Mouse (Mus musculus) hindbrain, embryonic 10.5 days (tissue): ENCODE results near the gene Cdh8. TPM values are rescaled to one million over a fixed set of nuclear protein-coding genes. Genes with fewer than 3 reads are reported as not detected.

Source experiments
- DNase-seq: peaks from one replicate; pipeline ENCODE4 v3.0.0-alpha.2; 2017; ENCODE audit warnings: low spot score
- H3K27ac ChIP-seq: fragments of 300-500 bp; sonication (generic); 2 replicates; pipeline ENCODE4 v1.5.1; 2016; ENCODE audit warnings: mild to moderate bottlenecking, moderate library complexity
- H3K27me3 ChIP-seq: fragments of 300-500 bp; sonication (generic); 2 replicates; pipeline ENCODE4 v1.6.1; 2016; ENCODE audit warnings: mild to moderate bottlenecking; ENCODE audit not compliant: poor library complexity, insufficient read depth, severe bottlenecking
- H3K36me3 ChIP-seq: fragments of 300-500 bp; sonication (generic); 2 replicates; pipeline ENCODE4 v1.6.1; 2016; ENCODE audit warnings: mild to moderate bottlenecking, moderate library complexity
- H3K4me1 ChIP-seq: fragments of 300-500 bp; sonication (generic); replicated peaks from 2 replicates; pipeline ENCODE4 v1.6.1; 2016; ENCODE audit warnings: mild to moderate bottlenecking
- H3K4me3 ChIP-seq: fragments of 300-500 bp; sonication (generic); 2 replicates; pipeline ENCODE4 v1.5.1; 2016; ENCODE audit warnings: mild to moderate bottlenecking, moderate library complexity
- H3K9me3 ChIP-seq: fragments of 300-500 bp; sonication (generic); 2 replicates; pipeline ENCODE4 v1.6.1; 2016; ENCODE audit warnings: mild to moderate bottlenecking, moderate library complexity
- WGBS: fragments of 180-500 bp; shearing (Covaris S2); methylation state at CpG from one replicate; pipeline ENCODE4 v1.1.7; 2016; 5-methylcytosine and 5-hydroxymethylcytosine counted together
- polyA plus RNA-seq: library from polyadenylated mRNA; unstranded; fragments of >200 nt; fragmentation: Nextera tagmentation; extraction: Ambion mirVana; gene quantifications from 2 replicates; pipeline ENCODE4 v1.2.1, GENCODE M21; 2016

Cdh8 gene
- polyA plus RNA-seq, 1 experiment from 2014 or later = 3.7 TPM

DNA sequence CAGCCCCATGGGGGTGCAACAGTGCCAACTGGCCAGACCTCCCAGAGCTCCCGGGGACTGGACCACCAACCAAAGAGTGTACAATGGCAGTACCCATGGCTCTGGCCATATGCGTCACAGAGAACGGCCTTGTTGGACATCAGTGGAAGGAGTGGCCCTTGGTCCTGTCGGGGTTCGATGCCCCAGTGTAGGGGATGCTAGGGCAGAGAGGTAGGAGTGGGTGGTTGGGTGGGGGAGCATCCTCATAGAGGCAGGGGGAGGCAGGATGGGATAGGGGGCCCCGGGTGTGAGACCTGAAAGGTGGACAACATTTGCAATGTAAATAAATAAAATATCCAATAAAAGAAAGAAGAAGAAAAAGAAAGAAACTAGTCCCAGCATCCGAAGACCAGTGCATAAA lies 47.8 kb downstream of the Cdh8 start:
- WGBS = 87% methylated on average over 7 of the region's 7 CpGs
- no peaks in the 10 kb centered on the region for H3K4me1 ChIP-seq
- DNase-seq = no peak
- no peak overlapping the region for H3K4me3 ChIP-seq
- no peaks in the 10 kb centered on the region for H3K27me3 ChIP-seq
- H3K36me3 ChIP-seq = no peaks in the 10 kb centered on the region
- no peaks in the 10 kb centered on the region for H3K9me3 ChIP-seq
- no peak overlapping the region for H3K27ac ChIP-seq

DNA sequence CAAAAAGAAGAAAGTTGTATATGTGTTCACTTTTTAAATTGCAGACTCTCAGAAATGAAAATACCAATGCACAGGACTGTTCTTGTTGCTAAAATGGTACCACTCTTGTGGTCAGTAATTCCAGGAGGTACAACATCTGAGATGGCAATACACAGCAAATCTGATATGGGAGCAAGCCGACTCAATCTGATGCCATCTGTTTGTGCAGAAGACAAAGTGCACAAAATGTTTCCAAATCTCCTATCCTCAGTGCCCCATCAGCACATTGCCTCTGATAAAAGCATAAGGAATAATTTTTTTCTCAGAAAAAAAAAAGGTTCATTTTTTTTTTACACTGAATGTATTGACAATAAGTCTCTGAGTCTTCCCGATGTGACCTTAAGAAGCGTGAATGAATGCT lies 62.3 kb downstream of the Cdh8 start:
- Histone ChIP-seq H3K4me1 (no peaks in the 10 kb centered on the region), H3K36me3 (no peaks in the 10 kb centered on the region), H3K4me3 (no peak overlapping the region), H3K9me3 (no peaks in the 10 kb centered on the region), H3K27me3 (no peaks in the 10 kb centered on the region), H3K27ac (no peak overlapping the region)
- WGBS = 94% methylated on average over 3 of the region's 3 CpGs
- DNase-seq = no peak

DNA sequence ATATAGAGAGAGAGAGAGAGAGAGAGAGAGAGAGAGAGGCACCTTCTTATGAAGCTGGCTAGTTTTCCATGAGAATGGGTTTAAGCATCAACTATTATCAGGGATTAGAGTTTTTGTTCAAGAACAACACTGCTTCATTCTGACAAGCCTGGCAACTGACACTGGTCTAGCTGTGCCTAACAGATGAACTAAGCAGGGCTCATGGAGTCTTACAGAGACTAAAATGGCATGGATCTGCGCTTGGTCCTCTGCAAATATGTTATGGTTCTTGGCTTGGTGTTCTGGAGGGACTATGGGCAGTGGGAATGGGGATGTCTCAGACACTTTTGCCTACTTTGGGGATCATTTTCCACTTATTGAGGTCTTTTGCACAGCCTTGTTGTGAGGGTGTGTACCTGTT lies 63.0 kb downstream of the Cdh8 start:
- no peaks in the 10 kb centered on the region for H3K36me3 ChIP-seq
- 86% methylated on average over 1 of the region's 1 CpGs for WGBS
- no peaks in the 10 kb centered on the region for H3K27me3 ChIP-seq
- H3K4me3 ChIP-seq = no peak overlapping the region
- H3K9me3 ChIP-seq = no peaks in the 10 kb centered on the region
- DNase-seq = no peak
- H3K27ac ChIP-seq = no peak overlapping the region
- H3K4me1 ChIP-seq = no peaks in the 10 kb centered on the region

DNA sequence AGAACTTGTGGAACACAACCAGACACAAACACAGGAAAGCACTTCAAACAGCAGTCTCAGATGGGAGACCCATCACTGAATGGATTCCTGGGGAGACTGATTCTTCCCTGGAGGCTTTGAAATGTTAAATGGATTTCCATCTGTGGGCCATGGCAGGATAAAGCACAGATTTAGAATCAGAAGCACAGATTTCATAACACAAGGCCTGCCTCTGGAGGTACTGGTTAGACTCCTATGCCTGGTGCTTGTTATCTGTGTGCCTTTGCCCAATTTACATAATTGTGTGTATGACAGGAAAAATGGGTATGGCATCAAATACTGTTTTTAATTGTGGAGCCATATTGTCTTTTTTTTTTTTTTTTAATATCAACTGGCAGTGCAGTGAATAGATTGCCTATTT lies 66.8 kb downstream of the Cdh8 start:
- no peaks in the 10 kb centered on the region for H3K27me3 ChIP-seq
- H3K27ac ChIP-seq = no peak overlapping the region
- no peaks in the 10 kb centered on the region for H3K4me1 ChIP-seq
- no peaks in the 10 kb centered on the region for H3K9me3 ChIP-seq
- H3K4me3 ChIP-seq = no peak overlapping the region
- no peaks in the 10 kb centered on the region for H3K36me3 ChIP-seq
- DNase-seq = no peak

DNA sequence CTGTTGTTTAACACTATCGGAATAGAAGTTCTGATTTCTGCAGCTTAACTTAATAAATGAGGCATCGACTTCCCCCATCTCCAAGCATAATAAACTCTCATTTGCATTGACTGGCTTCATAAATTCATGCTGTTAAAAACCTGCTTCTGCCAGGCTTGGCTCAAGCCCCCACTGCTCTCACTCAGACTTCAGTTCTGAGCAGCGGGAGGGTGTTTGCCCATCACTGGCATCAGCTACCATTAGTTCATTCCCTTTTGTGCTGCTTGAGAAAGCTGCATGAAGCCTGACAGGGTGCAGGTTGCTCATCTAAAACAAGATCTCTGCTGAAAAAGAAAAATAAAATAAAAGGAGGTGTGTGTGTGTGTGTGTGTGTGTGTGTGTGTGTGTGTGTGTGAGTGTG lies 67.7 kb downstream of the Cdh8 start:
- H3K4me1 ChIP-seq = no peaks in the 10 kb centered on the region
- H3K36me3 ChIP-seq = no peaks in the 10 kb centered on the region
- no peak for DNase-seq
- H3K9me3 ChIP-seq = no peaks in the 10 kb centered on the region
- H3K27me3 ChIP-seq = no peaks in the 10 kb centered on the region
- H3K4me3 ChIP-seq = no peak overlapping the region
- 64% methylated on average over 3 of the region's 3 CpGs for WGBS
- no peak overlapping the region for H3K27ac ChIP-seq

DNA sequence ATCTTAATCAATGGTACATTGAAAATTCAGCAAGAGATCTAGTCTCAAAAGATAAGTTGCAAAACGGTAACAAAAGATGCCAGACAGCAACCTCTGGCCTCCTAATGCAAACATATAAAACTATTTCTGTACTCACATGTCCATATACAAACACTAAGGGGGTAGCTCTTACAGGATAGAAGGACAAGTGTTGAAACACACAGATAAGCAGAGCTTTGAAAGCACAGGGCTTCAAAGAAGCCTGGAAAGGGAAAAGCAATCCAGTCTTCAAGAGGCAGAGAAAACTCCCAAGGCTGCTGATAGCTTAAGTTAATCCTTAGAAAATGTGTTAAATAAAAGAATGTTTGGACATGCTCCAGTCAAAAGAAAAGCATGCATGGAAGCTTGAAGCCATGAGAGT lies 77.0 kb downstream of the Cdh8 start:
- 72% methylated on average over 1 of the region's 1 CpGs for WGBS
- no peak for DNase-seq
- no peaks in the 10 kb centered on the region for H3K9me3 ChIP-seq
- H3K27me3 ChIP-seq = no peaks in the 10 kb centered on the region
- no peaks in the 10 kb centered on the region for H3K36me3 ChIP-seq
- H3K4me3 ChIP-seq = no peak overlapping the region
- no peak overlapping the region for H3K27ac ChIP-seq
- H3K4me1 ChIP-seq = no peaks in the 10 kb centered on the region

DNA sequence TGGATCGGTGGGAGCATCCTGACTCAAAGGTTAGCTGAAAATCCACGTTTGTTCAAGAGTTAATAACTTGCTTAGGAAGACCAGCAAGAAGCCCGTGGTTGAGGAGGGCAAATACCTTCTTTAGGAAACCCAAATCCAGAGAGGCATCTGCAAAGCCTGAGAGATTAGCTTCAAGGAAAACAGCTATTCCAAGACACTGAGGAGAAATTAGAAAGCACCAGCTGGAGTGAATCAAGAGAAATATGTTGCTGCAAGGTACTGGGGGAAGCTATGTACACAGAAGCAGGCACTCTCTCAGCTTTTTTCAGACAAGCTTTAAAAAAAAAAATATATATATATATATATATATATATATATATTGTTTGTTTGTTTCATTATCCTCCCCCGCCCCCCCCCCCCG lies 88.7 kb downstream of the Cdh8 start:
- Histone ChIP-seq H3K4me1 (no peaks in the 10 kb centered on the region), H3K36me3 (no peaks in the 10 kb centered on the region), H3K4me3 (no peak overlapping the region), H3K27me3 (no peaks in the 10 kb centered on the region), H3K9me3 (no peaks in the 10 kb centered on the region), H3K27ac (no peak overlapping the region)
- DNase-seq = no peak
- 75% methylated on average over 5 of the region's 5 CpGs for WGBS

- DNase-seq = no peak
- Histone ChIP-seq H3K36me3 (no peaks in the 10 kb centered on the region), H3K4me1 (no peaks in the 10 kb centered on the region), H3K4me3 (no peak overlapping the region), H3K27ac (no peak overlapping the region), H3K27me3 (no peaks in the 10 kb centered on the region), H3K9me3 (no peaks in the 10 kb centered on the region)
- 93% methylated on average over 2 of the region's 2 CpGs for WGBS
Observed at GRCm38 (mm10) chr8:99314561-99314960, 101.7 kb downstream of the Cdh8 start.

- no peaks in the 10 kb centered on the region for H3K36me3 ChIP-seq
Observed at GRCm38 (mm10) chr8:99304184-99304583, 112.1 kb downstream of the Cdh8 start.

DNA sequence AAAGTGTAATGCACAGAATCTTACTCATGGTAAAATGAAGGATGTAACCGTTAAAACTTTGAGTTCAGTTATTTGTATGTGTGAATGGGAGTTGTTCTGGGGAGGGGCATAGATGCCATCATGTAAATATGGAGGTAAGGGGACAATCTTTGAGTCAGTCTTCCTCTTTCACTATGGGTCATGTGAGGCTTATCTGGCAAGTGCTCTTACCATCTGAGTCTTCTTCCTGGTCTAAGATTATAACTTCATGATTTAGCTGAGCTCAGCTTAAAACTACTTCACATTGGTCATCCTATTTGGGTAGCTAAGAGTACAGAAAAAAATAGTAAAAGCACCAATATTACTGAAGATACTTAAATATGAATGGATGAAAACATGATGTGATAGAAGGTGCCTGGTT lies 126.1 kb downstream of the Cdh8 start:
- no peaks in the 10 kb centered on the region for H3K9me3 ChIP-seq
- no peak overlapping the region for H3K27ac ChIP-seq
- H3K4me1 ChIP-seq = no peaks in the 10 kb centered on the region
- H3K36me3 ChIP-seq = no peaks in the 10 kb centered on the region
- no peaks in the 10 kb centered on the region for H3K27me3 ChIP-seq
- DNase-seq = no peak
- WGBS = 92% methylated on average over 1 of the region's 1 CpGs
- no peak overlapping the region for H3K4me3 ChIP-seq

More at GRCm38 (mm10) chr8:99304184-99304583, 112.1 kb downstream of the Cdh8 start:
- H3K4me1 ChIP-seq = no peaks in the 10 kb centered on the region
- DNase-seq = no peak
- no peaks in the 10 kb centered on the region for H3K9me3 ChIP-seq
- WGBS = 93% methylated on average over 4 of the region's 4 CpGs
- H3K4me3 ChIP-seq = no peak overlapping the region
- H3K27ac ChIP-seq = no peak overlapping the region
- H3K27me3 ChIP-seq = no peaks in the 10 kb centered on the region

GRCm38 (mm10) chr8:99285103-99285502 lies 131.2 kb downstream of the Cdh8 start:
- H3K27ac ChIP-seq = no peak overlapping the region
- no peaks in the 10 kb centered on the region for H3K27me3 ChIP-seq
- no peak overlapping the region for H3K4me3 ChIP-seq
- no peak for DNase-seq
- H3K4me1 ChIP-seq = no peaks in the 10 kb centered on the region
- H3K9me3 ChIP-seq = no peaks in the 10 kb centered on the region
- 88% methylated on average over 1 of the region's 1 CpGs for WGBS
- no peaks in the 10 kb centered on the region for H3K36me3 ChIP-seq

- H3K36me3 ChIP-seq = no peaks in the 10 kb centered on the region
- no peaks in the 10 kb centered on the region for H3K27me3 ChIP-seq
- no peaks in the 10 kb centered on the region for H3K4me1 ChIP-seq
- DNase-seq = no peak
- no peak overlapping the region for H3K27ac ChIP-seq
- H3K9me3 ChIP-seq = no peaks in the 10 kb centered on the region
- H3K4me3 ChIP-seq = no peak overlapping the region
Observed at GRCm38 (mm10) chr8:99280375-99280774, 135.9 kb downstream of the Cdh8 start.

DNA sequence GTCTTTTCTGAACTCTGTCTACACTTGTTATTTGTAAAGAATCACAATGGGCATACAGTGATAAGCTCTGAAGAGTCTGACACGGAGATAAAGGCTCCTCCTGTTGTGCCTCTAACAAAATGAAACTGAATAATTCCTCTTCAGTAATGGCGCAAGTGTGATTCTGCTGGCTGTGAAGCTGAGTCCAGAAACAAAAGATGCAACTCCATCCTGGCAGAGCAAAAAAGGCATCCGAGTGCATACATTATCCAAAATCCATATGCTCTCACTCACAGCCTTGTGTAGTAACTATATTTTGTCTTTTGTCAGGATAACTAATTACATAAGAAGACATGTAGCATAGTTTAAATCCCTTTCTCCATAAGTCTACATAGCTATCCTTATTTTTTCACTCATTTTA lies 149.1 kb downstream of the Cdh8 start:
- H3K4me3 ChIP-seq = no peak overlapping the region
- DNase-seq = no peak
- 0 out of 2 replicates have a peak, but pooled peaks cover 3% of the 10 kb centered on the region for H3K4me1 ChIP-seq
- H3K36me3 ChIP-seq = no peaks in the 10 kb centered on the region
- H3K9me3 ChIP-seq = no peaks in the 10 kb centered on the region
- H3K27ac ChIP-seq = no peak overlapping the region
- no peaks in the 10 kb centered on the region for H3K27me3 ChIP-seq
- WGBS = 43% methylated on average over 3 of the region's 3 CpGs

DNA sequence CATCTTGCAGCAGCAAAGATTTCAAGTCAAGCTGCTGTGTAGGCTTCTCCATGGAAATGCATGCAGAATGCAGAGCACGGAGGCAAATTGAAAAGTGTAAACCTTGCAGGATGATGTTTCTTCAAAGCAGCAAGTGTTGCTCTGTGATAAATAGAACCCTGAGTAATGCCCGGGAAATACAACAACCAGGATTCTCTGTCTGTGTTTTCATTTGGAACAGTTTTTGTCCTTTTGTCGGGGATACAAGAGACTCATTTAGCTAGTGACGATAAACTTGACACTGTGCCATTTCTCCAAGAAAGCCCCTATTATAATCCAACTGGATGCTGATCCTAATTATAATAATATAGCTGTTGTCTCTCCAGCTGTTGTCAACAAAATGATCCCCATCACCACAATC lies 181.9 kb downstream of the Cdh8 start:
- Histone ChIP-seq H3K4me1 (0 out of 2 replicates have a peak, but pooled peaks cover 4% of the 10 kb centered on the region), H3K27ac (no peak overlapping the region), H3K27me3 (no peaks in the 10 kb centered on the region), H3K4me3 (no peak overlapping the region), H3K9me3 (no peaks in the 10 kb centered on the region), H3K36me3 (no peaks in the 10 kb centered on the region)
- 76% methylated on average over 4 of the region's 4 CpGs for WGBS
- no peak for DNase-seq
